Mouse (Mus musculus): ENCODE data around the gene Synm.

Synm gene

DNA sequence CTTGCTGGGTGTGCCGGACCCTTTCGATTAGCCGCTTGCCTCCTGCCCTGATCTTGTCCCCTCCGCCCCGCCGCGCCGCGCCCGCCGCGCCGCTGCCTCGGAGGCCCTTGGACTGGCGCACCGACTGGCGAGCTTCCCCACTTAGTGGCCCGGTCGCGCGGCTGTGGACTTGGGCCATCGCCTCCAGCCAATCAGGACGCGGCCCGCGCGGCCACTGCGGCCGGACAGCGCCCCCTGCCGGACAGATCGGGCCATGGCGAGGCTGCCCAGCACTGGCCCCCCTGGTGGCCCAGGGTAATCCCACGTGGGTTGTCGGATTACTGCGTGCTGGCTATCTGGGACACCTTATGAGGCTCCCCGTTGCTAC is at the start of gene Synm:
TSS of gene Synm (minus strand) at position 114 of the 367 bp plus-strand sequence.
- DNase-seq, result peak; percentile 96

DNA sequence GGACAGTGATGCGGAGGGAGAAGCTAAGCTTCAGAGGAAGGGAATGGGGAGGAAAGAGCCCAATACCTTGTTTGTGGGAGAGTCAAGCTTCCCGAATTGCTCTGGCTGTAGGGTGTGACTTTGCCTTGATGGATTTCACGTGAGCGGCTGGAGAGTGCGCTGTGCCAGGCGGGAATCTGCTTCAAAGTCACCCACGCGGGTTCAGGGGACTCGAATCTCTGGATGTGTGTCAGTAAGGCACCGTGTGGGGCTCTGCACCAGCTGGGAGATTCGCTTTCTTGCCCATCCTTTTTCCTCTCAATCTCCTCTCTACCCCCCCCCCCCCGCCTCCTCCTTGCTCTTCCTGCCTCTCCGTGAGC is 44.3 kb upstream of the Synm start:
- no peak for DNase-seq

DNA sequence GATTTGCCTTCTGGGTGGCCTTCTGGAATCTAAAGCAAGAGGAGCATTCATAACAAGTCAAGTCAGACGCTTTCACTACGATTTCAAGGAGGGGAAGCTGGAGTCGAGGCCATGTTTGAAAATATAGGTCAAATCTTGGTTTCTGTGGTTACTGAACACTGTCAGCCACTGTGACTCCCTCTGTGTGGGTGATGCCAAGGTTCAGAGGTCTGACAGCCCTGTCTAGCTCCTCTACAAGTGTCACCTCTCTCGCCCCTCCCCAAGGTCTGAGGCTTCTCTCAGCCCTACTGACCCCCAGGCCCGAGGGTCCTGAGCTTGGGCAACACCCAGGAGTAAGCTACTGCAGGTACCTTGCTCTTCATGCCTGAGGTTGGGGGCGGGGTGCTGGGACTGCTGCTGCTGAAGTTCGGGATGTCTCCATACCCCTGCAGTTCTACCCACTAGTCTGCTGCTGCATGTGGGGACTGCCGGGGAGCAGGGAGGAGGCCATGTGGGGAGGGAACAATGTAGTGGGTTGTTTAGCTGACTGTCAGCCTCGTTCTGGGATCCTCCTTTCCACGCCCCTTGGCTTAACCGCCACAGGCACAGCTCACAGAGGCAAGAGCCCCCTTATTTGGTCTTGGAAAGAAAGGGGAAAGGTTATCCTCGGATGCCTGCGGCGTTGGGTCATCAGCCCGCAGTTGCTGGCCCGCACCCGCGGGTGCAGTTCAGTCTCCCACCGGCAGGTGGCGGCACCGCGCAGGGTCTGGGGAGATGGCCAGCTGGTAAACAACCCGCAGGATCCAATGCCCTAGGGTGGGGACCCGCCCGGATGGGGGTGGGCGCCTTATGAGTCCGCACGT is 43.7 kb upstream of the Synm start:
- DNase-seq, result peak; percentile 94

DNA sequence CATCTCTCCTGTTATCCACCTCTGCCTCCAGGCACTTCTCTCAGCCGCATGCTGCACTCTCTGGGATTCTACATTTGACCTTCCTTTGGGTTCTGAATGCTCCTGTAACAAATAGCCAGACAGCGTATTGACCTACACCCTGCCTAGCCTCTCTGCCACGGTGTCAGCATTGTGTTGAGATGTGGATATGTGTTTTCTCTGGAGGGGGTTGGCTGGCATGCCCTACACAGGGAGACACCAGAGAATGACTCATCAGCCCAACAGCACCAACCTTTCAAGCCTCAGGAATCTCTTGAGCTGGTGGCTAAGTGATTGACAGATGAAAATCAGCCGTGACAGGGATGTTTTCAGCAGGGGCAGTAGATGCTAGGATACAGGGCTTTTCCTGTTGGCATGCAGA is 41.5 kb upstream of the Synm start:
- DNase-seq, result no peak

DNA sequence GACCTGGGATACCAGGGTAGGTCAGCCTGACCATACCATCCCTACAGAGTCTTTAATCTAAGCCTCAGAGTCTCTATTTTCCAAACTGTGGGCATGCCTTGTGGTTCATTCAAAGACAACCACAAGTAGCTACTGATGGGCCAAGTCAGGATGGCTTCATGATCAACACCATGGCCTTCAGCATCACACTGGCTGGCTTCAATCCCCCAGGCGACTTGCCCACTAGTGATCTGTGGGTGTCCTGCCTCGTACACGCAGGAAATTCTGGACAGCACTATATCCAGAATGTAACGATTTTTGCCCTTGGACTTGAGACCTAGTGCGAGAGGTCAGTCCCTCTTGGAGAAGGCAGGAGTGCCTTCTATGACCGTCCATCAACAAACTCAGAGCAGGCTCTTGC is 41.0 kb upstream of the Synm start:
- no peak for DNase-seq

DNA sequence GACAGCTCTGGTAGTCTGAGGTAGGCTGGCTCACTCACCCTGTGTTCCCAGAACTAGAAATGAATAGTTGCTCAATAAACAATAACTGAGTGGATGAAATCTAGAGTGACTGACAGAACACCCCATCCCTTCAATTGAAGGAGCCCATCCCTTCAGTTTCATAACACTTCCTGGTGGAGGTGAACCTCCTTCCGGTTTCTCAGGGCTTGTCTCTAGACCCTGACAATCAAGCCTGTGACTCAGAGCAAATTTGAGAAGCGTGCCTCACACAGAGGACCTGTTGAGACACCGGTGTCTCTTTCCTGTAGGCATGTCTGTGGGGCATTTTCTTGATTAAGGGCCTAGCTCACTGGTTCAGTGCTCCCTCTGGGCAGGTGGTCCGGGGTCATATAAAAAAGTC is 38.9 kb upstream of the Synm start:
- no peak for DNase-seq

DNA sequence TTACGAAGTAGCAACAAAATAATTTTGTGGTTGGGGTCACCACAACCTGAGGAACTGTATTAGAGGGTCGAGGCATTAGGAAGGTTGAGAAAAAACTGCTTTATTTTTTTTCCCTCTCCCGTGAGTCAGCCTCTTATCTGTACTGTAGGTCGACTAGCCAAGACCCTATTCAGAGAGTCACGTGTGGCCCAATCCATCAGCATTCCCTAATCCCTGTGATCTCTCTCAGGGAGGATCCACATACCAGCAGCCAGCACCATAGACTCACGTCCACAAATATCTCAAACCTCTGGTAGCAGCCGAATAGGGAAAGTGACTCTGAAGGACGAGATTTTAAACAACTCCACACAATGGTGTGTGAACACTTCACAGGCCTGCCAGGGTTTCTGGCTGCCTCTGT is 37.5 kb upstream of the Synm start:
- DNase-seq, result no peak

DNA sequence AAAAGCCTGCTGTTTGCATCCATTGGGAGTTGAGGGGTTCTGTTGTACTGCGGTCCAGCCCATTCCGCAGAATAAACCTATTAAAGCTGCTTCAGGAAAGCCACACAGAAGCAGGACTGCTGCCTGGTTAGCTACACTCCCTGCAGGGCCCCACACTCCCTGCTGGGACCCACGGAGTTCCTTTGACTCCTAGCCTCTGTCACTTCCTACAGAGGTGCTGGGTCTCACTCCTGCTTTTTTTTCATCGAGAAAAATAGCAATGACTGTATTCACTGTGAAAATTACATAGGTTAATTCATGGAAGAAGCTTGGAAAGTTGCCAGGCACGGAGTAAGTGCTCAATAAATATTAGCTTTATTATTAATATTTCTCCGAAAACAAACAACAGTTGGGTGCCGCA is 33.9 kb upstream of the Synm start:
- DNase-seq, result no peak

DNA sequence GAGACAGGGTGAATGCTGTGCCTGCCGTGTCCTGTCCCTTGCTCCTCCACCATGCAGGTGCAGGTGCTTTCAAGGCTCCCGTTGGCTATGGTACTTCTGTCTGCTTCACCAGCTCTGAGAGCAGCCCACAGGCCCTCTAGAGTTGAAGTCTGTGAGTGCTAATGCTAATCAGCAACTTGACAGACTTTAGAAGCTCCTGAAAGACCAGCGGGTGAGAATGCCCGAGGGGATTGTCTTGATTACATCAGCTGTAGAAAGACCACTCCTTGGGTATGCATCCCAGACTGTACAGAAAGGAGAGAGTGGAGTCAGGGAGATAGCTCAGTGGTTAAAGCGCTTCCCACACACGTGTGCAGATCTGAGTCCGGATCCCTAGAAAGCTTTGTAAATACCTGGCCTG is 31.7 kb upstream of the Synm start:
- no peak for DNase-seq

DNA sequence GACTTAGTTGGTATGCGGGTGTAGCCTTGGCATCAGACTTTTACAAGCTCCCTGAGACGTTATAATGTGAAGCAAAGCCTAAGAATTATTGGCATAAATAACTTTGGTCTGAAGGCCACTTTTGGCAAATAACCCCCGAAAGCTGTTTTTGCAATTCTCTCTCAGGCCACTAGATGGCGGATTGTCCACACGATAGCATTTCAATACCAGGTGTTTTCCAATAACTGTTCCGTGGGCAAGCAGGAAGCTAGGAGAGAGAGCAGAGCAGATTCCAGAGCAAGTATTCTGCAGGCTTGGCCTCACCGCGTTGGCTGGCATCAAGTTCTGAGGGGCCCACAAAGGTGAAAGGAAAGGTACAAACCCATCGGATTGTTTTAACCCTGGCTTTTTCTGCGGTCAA is 29.2 kb upstream of the Synm start:
- peak; percentile 83 for DNase-seq

DNA sequence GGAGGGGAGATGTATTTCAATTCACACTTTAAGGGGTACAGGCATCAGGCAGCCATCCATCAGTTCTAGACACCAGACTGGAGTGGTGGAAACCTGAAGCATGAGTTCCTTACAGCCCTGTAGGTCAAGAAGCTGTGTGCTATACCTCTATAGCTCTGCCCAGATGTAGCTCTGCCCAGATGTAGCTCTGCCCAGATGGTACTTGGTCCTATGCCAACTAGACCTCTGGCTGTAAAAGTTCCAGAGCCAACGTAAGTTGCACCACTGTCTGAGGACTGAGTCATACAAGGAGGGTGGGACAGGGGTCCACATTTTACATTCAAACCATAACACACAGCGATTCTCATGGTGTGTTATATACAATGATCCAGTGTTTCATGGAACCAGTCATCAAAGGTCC is 28.3 kb upstream of the Synm start:
- DNase-seq, result no peak

DNA sequence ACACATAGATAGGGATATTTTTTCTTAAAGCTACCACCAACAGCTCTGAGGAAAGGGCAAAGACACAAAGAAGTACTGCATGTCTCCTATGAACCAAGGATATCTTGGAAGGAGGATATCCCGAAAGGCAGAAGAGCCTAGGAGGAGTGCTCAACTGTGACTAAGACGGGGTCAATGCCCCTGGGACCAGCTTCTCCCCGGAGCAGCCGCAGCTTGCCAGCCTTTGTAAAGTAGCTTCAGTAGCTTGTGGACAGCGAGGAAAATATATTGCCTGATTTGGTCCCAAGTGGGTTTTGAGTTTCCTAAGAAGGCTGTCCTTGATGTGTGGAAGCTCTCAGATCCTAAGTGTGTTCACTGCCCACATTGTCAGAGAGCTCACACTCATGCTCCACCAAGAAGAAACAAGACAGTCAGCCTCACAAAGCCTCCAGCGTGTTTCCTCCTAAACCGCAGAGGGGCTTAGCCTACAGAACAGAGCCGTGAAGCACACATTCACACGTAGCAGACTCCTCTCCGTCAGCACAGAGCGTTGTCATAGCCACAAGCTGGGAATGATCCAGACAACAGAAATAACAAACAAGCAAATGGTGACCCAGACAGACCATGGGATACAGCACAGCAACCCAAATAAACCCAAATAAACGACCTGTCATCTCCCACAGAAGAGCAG is 17.2 kb upstream of the Synm start:
- no peak for DNase-seq

DNA sequence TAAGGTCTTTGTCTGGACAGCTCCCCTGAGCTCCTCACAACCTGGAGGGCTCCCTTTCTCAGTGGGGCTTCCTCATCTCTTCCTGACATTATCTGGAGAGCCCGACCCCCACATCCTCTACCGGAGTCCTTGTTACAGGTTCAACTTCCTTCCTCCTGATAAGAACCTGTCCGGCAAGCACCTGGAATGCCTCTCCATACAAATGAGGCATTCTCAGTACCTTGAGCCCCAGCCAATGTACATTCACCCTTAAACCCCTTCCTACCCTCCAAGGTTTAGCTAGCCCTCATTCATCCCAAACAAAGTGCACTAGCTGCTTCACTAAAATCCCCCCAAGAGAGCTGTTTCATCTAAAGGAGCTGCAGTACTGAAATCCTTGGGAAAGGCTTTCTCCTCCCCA is 16.1 kb upstream of the Synm start:
- no peak for DNase-seq

DNA sequence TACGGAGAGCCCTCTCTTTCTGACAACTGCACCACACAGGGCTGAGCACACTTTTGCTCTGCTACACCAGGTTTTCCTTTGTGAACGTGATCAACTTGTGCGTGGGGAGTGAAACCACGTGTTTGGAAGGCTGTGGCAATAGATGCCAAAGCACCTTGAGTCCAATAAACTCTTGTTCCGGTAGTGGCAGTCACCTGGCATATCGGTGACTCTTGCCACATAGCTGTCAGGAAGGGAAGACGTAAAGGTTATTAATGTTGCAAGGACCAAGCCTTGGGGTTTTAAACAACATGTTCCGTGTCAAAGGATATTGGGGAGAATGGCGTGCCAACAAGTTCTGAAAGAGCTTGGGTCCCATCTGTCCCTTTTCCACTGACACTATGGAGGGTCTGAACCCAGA is 12.7 kb upstream of the Synm start:
- DNase-seq, result no peak

DNA sequence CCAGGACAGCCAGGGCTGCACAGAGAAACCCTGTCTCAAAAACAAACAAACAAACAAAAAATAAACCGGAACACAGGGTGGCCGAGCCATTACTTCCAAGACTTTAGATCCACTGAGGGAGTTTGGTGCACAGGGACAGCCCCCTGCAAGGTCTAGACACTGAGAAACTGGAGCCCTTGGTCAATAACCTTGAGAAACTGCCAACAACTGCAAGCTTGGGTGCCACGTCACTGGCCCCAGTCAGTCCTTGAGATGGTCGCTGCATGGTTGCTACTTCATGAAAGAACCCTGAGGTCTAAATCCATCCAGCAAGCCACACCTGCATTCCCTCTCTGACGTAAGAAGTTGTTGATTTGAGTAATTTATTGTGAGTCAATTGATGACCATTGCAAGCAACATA is 9.9 kb upstream of the Synm start:
- no peak for DNase-seq

DNA sequence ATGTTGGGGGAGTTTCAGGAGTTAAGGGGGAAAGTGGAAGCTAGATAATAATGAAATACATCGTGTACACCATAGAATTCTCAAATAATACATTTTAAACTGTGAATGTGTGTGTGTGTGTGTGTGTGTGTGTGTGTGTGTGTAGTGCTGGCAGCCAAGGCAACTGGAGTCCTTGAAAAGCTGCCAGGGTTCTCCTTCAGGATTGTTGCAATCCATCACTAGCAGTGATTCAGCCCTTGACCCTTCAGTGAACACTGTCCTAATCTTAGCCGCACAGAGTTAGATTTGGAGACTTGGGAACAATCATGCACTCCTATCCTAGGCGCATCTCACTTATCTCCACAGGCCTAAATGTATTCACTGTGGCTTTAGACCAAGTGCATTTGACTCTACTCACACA is 8.6 kb upstream of the Synm start:
- peak; percentile 50 for DNase-seq

DNA sequence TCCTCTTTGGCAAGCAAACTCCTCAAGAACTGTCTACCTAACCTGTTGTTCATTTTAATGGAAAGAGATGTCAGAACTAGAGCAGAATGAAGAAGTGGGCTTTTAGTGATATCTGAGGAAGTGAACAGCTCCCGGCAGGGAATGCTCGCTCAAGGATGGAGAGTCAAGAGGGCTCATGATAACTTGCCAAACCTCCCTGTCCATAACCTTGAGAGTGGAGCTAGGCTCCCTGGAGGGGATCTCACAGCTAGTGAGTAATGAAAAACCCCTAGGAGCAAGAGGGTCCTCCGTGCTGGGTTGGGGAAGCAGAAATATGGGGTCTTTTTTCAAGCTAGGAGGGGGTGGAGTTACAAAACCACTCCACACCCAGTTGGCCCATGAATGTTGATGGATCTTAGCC is 4.1 kb upstream of the Synm start:
- no peak for DNase-seq

DNA sequence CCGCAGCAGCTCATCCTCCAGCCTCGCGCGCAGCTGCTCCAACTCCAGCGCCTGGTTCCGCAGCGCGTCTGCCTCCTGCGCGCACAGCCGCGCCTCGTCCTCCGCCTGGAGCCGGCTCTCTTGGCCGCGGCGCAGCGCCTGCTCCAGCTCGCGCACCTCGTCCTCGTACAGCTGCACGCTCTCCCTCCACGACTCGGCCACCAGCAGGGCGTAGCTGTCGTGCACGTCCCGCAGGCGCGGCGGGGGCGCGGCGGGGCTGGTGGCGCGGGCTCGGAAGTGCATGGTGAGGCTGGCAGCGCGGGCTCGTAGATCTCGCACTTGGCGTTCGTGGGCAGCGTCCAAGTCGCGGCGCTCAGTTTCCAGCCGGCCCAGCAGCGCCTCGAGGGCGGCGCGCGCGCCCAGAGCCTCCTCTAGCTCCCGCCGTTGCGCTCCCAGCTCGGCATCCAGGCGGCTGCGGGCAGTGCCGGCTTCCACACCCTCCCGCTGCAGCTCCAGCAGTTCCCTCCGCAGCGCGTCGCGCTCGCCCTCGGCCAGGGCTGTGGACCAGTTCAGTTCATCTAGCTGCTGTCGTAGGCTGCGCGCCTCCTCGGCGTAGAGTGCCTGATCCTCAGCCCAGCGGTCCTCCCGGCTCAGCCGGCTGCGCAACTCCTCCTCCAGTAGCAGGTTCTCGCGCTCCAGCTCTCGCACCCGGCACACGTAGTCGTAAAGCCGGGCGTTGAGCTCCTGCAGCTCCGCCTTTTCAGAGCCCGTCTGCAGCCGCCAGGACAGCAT is 499 bp downstream of the Synm start:
- peak; percentile 59 for DNase-seq

DNA sequence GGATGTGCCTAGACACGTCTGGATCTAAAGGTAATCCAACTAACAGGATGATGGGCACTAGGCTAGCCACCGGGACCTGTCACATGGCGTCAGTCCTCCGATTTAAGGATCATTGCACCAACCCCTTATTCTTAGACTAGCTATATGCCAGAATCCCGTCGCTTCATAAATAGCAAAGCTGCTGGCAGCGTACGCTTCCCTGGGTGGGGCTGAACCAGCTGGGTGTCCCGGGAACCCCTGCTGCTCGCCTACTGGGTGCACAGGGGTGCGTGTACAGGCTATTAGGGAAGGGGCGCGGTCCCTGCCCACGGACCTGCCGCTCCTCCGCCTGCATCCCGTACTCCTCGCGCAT is 1.1 kb downstream of the Synm start:
- DNase-seq, result no peak

DNA sequence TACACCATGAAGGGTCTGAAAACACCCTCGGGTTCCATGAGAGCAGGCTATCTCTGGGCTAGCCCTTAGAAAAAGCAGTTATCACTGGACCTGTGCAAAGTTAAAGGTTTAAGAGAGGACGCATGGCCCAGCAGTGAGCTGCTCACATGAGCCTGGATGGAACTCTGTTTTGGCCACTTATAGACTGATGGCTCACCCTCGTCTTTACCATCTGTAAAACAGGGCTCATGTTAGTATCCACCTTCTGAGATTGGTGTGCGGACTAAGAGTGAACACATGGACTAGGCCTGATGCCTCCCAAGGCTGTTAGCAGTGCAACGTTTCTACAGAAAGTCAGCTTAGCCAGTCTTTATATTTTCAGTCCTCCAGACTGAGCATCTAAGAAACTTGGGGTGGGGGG is 2.9 kb downstream of the Synm start:
- DNase-seq, result no peak

DNA sequence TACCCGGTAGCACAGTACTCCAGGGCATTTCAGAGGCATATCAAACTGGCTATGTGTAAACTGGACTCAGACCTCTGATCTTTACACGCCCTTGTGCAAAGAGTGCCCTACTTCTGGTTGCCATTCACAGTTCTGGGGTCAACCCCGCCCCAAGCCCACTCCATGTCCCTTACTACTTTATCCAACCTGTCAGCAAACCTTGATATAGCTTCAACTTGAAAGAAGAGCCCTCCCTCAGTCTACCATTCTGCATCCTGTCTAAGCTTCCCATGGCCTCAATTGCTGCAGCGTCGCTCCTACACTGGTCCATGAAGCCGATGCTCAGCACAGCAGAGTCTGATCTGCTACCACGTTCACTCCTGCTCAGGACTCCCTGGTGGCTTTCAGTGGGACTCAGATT is 4.2 kb downstream of the Synm start:
- DNase-seq, result no peak

DNA sequence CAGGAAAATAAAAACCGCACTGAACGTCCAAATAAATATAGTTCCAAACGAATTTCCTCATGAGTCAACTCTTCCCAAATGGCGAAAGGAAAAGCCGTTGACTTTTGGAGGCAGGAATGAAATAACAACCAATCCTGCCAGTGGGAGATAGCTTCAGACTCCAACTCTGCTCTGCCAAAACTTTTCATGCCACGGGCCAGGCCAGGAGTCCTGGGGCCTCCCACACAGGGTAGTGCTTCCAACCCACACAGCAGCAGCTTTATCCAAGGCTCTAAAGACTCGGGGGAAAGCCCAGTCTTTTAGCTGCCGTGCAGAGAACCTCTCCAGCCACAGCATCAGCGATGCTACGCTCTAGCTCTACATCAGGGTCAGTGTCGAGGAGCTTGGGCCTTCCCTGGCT is 4.9 kb downstream of the Synm start:
- DNase-seq, result peak; percentile 38

DNA sequence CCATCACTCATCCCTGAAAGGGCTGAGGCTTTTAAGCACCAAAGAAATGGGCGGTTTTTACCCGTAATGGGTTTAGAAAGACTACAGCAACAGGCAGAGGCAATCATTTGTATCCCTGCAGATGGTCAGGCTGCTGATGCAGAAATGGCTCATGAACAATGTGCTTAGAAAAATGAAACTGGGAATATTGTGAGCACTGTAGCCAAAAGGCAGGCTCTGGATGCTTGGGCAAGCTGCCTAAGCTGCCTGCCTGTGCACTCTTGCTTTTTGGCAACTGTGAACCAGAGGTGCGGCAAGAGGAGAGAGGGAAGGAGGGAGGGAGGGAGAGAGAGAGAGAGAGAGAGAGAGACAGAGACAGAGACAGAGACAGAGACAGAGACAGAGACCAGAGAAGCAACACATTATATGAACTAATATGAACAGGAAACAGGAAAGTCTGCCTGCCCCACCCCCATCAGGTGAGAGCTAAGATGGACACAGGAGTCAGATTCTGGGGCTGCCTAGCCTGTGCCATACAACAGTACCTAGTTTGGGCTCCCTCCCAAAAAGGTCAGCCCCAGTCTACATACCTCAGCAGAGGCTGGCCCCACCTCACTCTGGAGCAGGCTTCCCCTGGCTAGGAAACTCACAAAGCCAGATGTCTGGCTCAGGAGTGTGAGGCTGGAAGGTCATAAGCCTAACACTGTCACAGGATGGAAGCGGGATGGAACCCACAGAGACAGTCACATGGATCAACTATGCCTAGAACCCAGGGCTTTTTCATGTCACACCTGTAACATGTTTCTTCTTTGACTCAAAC is 9.9 kb downstream of the Synm start:
- DNase-seq, result no peak
